Mouse (Mus musculus): ENCODE measurements around the gene Dnajc22. TPM values are rescaled to one million over a fixed set of nuclear protein-coding genes. Genes with fewer than 3 reads are reported as not detected.
A peak's percentile ranks its signal among the peaks of the same experiment; 100 is the strongest.

Gene Dnajc22
- polyA plus RNA-seq, 1 experiment from 2014 or later = 0.50 TPM

DNA sequence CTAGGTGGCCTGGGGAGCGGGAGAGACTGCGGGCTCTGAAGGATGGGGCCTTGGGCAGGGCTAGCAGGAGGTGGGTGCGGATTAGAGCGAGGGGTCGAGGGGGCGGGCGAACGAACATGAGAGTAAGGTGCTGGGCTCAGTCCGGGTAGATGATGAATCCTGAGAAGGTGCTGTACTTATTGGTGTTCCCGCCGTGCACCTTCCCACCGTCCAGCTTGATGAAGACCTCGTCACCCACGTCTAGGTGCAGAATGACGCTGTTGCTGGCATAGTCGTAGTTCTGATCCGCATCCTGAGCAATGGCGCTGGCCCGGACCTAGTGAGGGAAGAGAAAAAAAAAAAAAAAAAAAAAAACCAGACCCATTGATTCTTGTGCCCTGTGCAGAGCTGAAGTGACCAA, 8.4 kb upstream of the Dnajc22 start:
- no peak overlapping the region for H3K4me3 ChIP-seq (ENCODE audit: low read depth, low read length)
- DNase-seq (ENCODE audit: low spot score) (no peak), ATAC-seq (no peak)
- peaks cover 39% of the 10 kb centered on the region for H3K27me3 ChIP-seq (replicated peaks; ENCODE audit: insufficient read depth, low read length)
- TF ChIP-seq CTCF (IDR thresholded peaks at IDR 0.05) (no peak), EP300 (IDR thresholded peaks at IDR 0.05) (no peak)
- no peaks in the 10 kb centered on the region for H3K36me3 ChIP-seq (ENCODE audit: insufficient read depth, low read length)
- H3K4me2 ChIP-seq (replicated peaks; ENCODE audit: low read depth, low read length) = no peak overlapping the region
- WGBS = 24% methylated on average over 17 of the region's 19 CpGs
- H3K9me3 ChIP-seq (ENCODE audit: low read length) = no peaks in the 10 kb centered on the region
- no peak overlapping the region for H3K27ac ChIP-seq (ENCODE audit: low read length)
- no peaks in the 10 kb centered on the region for H3K4me1 ChIP-seq (ENCODE audit: insufficient read depth, low read depth, low read length)
- no peak overlapping the region for H3K9ac ChIP-seq (replicated peaks; ENCODE audit: low read depth)

DNA sequence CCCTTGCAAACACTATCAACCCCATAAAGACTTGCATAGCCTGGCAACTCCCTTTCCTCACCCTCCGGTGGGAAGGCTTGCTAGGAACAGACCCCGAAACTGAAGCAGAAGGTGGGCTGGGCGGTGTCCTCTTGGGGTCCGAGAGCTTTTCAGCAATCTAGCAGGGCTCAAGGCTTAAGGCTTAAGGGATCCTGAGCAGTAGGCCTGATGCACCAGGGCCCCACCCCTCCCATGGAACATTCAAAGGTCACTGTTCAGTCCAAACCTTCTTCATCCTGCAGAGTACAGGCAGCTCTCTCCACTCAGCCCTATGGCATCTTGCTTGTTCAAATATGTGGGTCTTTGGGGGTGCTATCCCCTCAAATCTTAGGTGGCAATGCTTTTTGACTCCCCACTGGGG, 7.0 kb upstream of the Dnajc22 start:
- Histone ChIP-seq H3K27ac (ENCODE audit: low read length) (no peak overlapping the region), H3K9me3 (ENCODE audit: low read length) (no peaks in the 10 kb centered on the region), H3K4me3 (ENCODE audit: low read depth, low read length) (no peak overlapping the region), H3K36me3 (ENCODE audit: insufficient read depth, low read length) (no peaks in the 10 kb centered on the region), H3K4me2 (replicated peaks; ENCODE audit: low read depth, low read length) (no peak overlapping the region), H3K4me1 (ENCODE audit: insufficient read depth, low read depth, low read length) (no peaks in the 10 kb centered on the region), H3K9ac (replicated peaks; ENCODE audit: low read depth) (no peak overlapping the region), H3K27me3 (replicated peaks; ENCODE audit: insufficient read depth, low read length) (peaks cover 50% of the 10 kb centered on the region)
- ATAC-seq (no peak), DNase-seq (ENCODE audit: low spot score) (no peak)
- 83% methylated on average over 4 of the region's 4 CpGs for WGBS
- TF ChIP-seq CTCF (IDR thresholded peaks at IDR 0.05) (no peak), EP300 (IDR thresholded peaks at IDR 0.05) (no peak)

DNA sequence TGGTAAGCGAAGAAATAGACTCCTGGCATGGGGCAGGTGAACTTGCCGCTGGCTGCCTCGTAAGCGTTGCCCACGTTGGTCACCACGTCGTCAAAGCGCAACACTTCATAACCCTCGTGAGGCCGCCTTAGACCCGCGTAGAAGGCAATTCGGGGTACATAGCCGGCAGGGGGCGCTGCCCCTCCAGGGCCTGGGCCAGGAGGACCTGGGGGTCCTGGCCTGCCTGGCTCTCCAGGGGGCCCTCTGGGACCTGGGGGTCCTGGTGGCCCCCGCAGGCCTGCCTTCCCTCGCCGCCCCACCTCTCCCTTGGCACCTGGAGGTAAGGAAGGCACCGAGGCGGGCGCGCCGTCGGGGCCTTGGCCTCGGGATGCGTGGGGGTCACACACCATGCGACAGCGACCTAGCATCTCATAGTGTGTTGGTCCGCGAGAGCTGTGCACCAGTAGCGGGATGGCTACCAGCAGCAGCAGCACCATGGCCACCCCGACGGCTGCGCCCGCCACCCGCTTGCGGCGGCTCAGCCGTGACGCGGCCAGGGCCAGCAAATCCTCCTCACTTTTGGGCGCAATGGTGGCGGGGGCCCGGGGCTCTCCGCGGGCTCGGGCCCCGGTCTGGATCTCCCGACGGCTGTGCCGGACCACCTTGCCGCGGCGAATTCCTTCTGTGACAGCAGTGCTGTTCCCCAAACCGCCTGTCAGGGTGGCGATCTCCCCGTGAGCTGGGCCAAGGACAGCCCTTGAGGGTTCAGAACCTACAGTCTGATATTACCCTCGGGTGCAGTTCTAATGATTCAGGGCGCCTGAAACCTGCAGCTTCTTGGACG, 5.5 kb upstream of the Dnajc22 start, which contains the start of gene C1ql4:
TSS of gene C1ql4 (minus strand) at position 565 of the 823 bp plus-strand sequence.
- H3K36me3 ChIP-seq (ENCODE audit: insufficient read depth, low read length) = no peaks in the 10 kb centered on the region
- 8% methylated on average over 46 of the region's 60 CpGs for WGBS
- H3K9ac ChIP-seq (replicated peaks; ENCODE audit: low read depth) = no peak within 1 kb of the TSS
- TF ChIP-seq EP300 (IDR thresholded peaks at IDR 0.05) = no peak
- TF ChIP-seq CTCF (IDR thresholded peaks at IDR 0.05) = peak; percentile 69
- ATAC-seq (0 out of 2 replicates have a peak, but pooled peaks have one; percentile 2), DNase-seq (ENCODE audit: low spot score) (peak; percentile 20)
- H3K27ac ChIP-seq (ENCODE audit: low read length) = no peak within 1 kb of the TSS
- peak within 1 kb of the TSS; percentile 32 for H3K4me2 ChIP-seq (replicated peaks; ENCODE audit: low read depth, low read length)
- peak within 1 kb of the TSS; percentile 19; the same call in 1 of the 2 replicates for H3K4me3 ChIP-seq (ENCODE audit: low read depth, low read length)
- H3K9me3 ChIP-seq (ENCODE audit: low read length) = no peaks in the 10 kb centered on the region
- no peaks in the 10 kb centered on the region for H3K4me1 ChIP-seq (ENCODE audit: insufficient read depth, low read depth, low read length)
- peaks cover 61% of the 10 kb centered on the region for H3K27me3 ChIP-seq (replicated peaks; ENCODE audit: insufficient read depth, low read length)

DNA sequence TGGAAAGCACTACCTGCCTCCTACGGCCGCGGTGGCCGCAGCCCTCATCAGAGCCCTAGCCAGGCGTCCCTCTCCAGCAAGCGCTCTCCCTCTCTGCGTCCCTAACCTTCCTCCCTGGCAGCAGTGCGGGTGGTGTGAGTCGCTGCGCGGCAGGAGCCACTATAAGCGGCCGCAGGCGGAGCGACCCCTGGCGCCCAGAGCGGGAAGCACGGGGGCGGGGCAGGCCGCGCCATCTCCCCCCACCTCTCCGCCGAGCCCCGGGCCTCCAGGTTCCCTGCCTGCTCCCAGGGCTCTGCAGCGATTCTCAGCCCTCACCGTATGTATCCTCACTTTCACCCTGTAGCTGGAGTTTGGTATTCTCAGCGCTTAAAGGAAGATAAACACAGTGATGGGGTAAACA, 4.7 kb upstream of the Dnajc22 start:
- H3K9me3 ChIP-seq (ENCODE audit: low read length) = no peaks in the 10 kb centered on the region
- H3K4me2 ChIP-seq (replicated peaks; ENCODE audit: low read depth, low read length) = peak overlapping the region; percentile 32
- no peaks in the 10 kb centered on the region for H3K4me1 ChIP-seq (ENCODE audit: insufficient read depth, low read depth, low read length)
- peak; percentile 85 for ATAC-seq
- 0% methylated on average over 27 of the region's 27 CpGs for WGBS
- H3K36me3 ChIP-seq (ENCODE audit: insufficient read depth, low read length) = no peaks in the 10 kb centered on the region
- peaks cover 69% of the 10 kb centered on the region for H3K27me3 ChIP-seq (replicated peaks; ENCODE audit: insufficient read depth, low read length)
- DNase-seq (ENCODE audit: low spot score) = peak; percentile 88
- no peak overlapping the region for H3K27ac ChIP-seq (ENCODE audit: low read length)
- H3K4me3 ChIP-seq (ENCODE audit: low read depth, low read length) = peak overlapping the region; percentile 19; the same call in 1 of the 2 replicates
- TF ChIP-seq EP300 (IDR thresholded peaks at IDR 0.05) = no peak
- TF ChIP-seq CTCF (IDR thresholded peaks at IDR 0.05) = peak; percentile 88
- H3K9ac ChIP-seq (replicated peaks; ENCODE audit: low read depth) = no peak overlapping the region

DNA sequence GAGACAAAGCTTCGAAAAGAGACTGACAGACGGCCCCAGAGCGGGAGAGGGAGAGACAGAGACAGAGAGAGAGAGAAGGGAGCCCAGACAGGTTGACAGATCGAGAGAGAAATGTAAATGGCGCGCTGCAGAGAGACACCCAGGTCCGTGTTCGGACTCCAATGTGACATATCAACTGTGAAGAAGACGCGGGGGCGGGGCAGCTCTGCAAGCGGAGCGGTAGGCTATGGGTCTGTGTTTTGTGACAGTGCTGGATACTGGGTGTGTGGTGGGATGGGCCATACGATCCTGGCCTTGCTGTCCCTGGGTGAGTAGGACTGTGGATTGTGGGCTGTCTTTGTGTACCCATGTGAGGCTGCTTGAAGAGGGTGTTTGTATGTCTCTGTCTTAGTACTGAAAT, 3.9 kb upstream of the Dnajc22 start:
- Histone ChIP-seq H3K27ac (ENCODE audit: low read length) (no peak overlapping the region), H3K4me1 (ENCODE audit: insufficient read depth, low read depth, low read length) (peaks cover 3% of the 10 kb centered on the region; the same call in 1 of the 2 replicates), H3K9me3 (ENCODE audit: low read length) (no peaks in the 10 kb centered on the region), H3K36me3 (ENCODE audit: insufficient read depth, low read length) (no peaks in the 10 kb centered on the region), H3K4me3 (ENCODE audit: low read depth, low read length) (no peak overlapping the region), H3K4me2 (replicated peaks; ENCODE audit: low read depth, low read length) (peak overlapping the region; percentile 22; the same call in 1 of the 2 replicates), H3K9ac (replicated peaks; ENCODE audit: low read depth) (no peak overlapping the region), H3K27me3 (replicated peaks; ENCODE audit: insufficient read depth, low read length) (peaks cover 76% of the 10 kb centered on the region)
- TF ChIP-seq CTCF (IDR thresholded peaks at IDR 0.05) = no peak
- TF ChIP-seq EP300 (IDR thresholded peaks at IDR 0.05) = no peak
- WGBS = 15% methylated on average over 14 of the region's 14 CpGs
- no peak for DNase-seq (ENCODE audit: low spot score)
- no peak for ATAC-seq

DNA sequence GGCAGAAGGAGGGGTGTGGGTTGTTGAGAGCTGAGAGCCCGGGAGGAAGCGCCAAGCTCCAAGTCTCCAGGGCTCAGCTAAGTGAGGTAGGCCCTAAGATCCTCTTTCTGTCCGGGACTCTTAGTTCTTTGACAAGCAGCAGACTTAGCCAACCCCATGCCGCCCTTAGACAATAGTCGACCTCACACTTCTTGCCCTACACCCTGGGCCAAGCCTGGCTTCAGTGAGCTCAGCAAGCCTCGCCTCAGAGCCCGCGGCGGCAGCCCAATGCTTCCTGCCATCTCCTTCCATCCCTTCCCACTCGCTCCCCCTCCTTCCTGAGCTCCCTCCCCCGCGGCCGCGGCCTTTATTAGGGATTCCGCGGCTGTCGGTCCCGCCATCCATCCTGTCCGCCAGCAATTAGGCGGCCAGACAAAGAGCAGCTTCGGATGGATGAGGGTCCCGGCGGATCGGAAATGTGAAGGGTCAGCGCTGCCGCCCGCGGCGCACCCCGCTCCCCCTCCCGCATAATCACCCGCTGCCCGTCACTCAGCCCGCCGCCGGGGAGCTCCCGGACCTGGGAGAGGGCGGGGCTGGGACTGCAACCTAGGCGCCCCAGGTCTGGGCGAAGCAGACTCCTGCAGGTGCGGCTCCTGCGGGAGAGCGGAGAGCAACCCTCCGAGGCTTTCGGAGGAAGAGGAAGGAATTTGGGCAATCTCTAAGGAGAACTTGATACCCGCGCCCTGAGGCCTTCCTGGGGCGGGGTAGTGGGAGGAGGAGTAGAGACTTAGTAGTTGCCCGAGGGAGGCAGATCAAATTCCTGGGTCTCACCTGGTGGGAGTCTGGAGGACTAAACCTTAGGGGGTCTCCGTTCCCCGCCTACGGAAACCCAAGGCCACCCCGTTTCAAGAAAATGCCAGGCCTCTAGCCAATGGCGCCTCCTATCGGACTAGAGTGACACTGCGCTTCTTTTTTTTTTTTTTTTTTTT, 605 bp downstream of the Dnajc22 start:
- TF ChIP-seq EP300 (IDR thresholded peaks at IDR 0.05) (no peak), CTCF (IDR thresholded peaks at IDR 0.05) (peak; percentile 51)

More for the DNA sequence above, 605 bp downstream of the Dnajc22 start:
- Histone ChIP-seq H3K9me3 (ENCODE audit: low read length) (no peaks in the 10 kb centered on the region), H3K27me3 (replicated peaks; ENCODE audit: insufficient read depth, low read length) (peaks cover 88% of the 10 kb centered on the region), H3K27ac (ENCODE audit: low read length) (no peak overlapping the region), H3K4me3 (ENCODE audit: low read depth, low read length) (peak overlapping the region; percentile 35), H3K36me3 (ENCODE audit: insufficient read depth, low read length) (no peaks in the 10 kb centered on the region), H3K4me1 (ENCODE audit: insufficient read depth, low read depth, low read length) (peaks cover 3% of the 10 kb centered on the region; the same call in 1 of the 2 replicates), H3K9ac (replicated peaks; ENCODE audit: low read depth) (no peak overlapping the region), H3K4me2 (replicated peaks; ENCODE audit: low read depth, low read length) (peak overlapping the region; percentile 64)
- ATAC-seq = peak; percentile 41
- under 1% methylated on average over 55 of the region's 56 CpGs for WGBS
- DNase-seq (ENCODE audit: low spot score) = peak; percentile 32
